Mouse (Mus musculus) thymus, adult 2 months (tissue): Measurements from ENCODE around the gene Rex1bd. TPM values are rescaled to one million over a fixed set of nuclear protein-coding genes. Genes with fewer than 3 reads are reported as not detected.

Experiments used
- DNase-seq: peaks from one replicate; pipeline ENCODE4 v3.0.0; 2021
- H3K27ac ChIP-seq: fragments of 200-500 bp; 2 replicates; pipeline ENCODE4 v1.5.1; 2012; ENCODE audit warnings: low read length, control low read depth; ENCODE audit not compliant: control insufficient read depth, insufficient read depth
- H3K27me3 ChIP-seq: fragments of 200-500 bp; 2 replicates; pipeline ENCODE4 v1.6.1; 2012; ENCODE audit warnings: mild to moderate bottlenecking, low read length, moderate library complexity, mixed read lengths; ENCODE audit not compliant: control insufficient read depth, insufficient read depth
- H3K36me3 ChIP-seq: fragments of 200-500 bp; 2 replicates; pipeline ENCODE4 v1.6.1; 2012; ENCODE audit warnings: mild to moderate bottlenecking, low read length, moderate library complexity; ENCODE audit not compliant: control insufficient read depth, insufficient read depth
- H3K4me1 ChIP-seq: fragments of 200-500 bp; replicated peaks from 2 replicates; pipeline ENCODE4 v1.6.1; 2012; ENCODE audit warnings: low read length; ENCODE audit not compliant: control insufficient read depth, insufficient read depth
- H3K4me3 ChIP-seq: fragments of 200-500 bp; 2 replicates; pipeline ENCODE4 v1.5.1; 2012; ENCODE audit warnings: mild to moderate bottlenecking, low read length, control low read depth, moderate library complexity; ENCODE audit not compliant: control insufficient read depth, insufficient read depth
- CTCF ChIP-seq: fragments of 200-500 bp; IDR thresholded peaks from 2 replicates; pipeline ENCODE4 v1.5.1; 2012; ENCODE audit warnings: mild to moderate bottlenecking, control low read depth, low read length, moderate library complexity, borderline replicate concordance; ENCODE audit not compliant: control insufficient read depth, poor library complexity, insufficient read depth; ENCODE audit errors: extremely low read depth
- POLR2A ChIP-seq: fragments of 200-500 bp; IDR thresholded peaks from 2 replicates; pipeline ENCODE4 v1.6.1; 2012; ENCODE audit warnings: mild to moderate bottlenecking, low read length, control low read depth, moderate library complexity; ENCODE audit not compliant: control insufficient read depth, poor library complexity, insufficient read depth; ENCODE audit errors: extremely low read depth
- WGBS: fragments of 180-500 bp; shearing (Covaris S2); methylation state at CpG from one replicate; pipeline ENCODE4 v1.1.7; 2018; 5-methylcytosine and 5-hydroxymethylcytosine counted together
- polyA plus RNA-seq: library from polyadenylated mRNA; depleted of rRNA; stranded (reverse); fragments of >200 nt; gene quantifications from 2 replicates; pipeline ENCODE4 v1.2.3, GENCODE M21; 2012; rRNA removed

Rex1bd gene
- polyA plus RNA-seq, 1 experiment = 227 TPM

DNA sequence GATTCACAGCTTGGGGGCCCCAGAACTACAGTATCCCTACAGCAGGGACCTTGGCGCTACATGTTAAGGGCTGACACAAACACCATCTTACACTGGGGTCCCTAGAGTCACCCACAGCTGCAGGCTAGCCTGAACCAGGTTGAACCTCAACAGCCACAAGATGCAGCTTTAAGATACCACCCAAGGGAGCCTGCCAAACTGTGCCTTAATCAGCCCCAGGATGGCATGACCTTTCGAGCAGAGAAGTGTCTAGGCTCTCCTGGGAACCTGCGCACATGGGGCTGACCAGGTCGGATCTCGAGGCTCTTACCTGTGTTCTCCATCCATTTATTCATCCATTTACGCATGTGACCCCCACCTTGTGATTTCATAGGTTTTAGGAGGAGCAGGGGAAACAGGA, 48.7 kb downstream of the Rex1bd start:
- no peak overlapping the region for H3K4me3 ChIP-seq
- DNase-seq = no peak
- no peaks in the 10 kb centered on the region for H3K4me1 ChIP-seq
- 86% methylated on average over 6 of the region's 6 CpGs for WGBS
- no peaks in the 10 kb centered on the region for H3K36me3 ChIP-seq
- no peaks in the 10 kb centered on the region for H3K27me3 ChIP-seq
- H3K27ac ChIP-seq = no peak overlapping the region
- no peak for TF ChIP-seq POLR2A
- TF ChIP-seq CTCF = no peak

- H3K27ac ChIP-seq = no peak overlapping the region
- TF ChIP-seq CTCF (no peak), POLR2A (no peak)
- H3K36me3 ChIP-seq = no peaks in the 10 kb centered on the region
- no peaks in the 10 kb centered on the region for H3K27me3 ChIP-seq
- 96% methylated on average over 1 of the region's 1 CpGs for WGBS
- DNase-seq = no peak
- no peak overlapping the region for H3K4me3 ChIP-seq
- no peaks in the 10 kb centered on the region for H3K4me1 ChIP-seq
These were observed 49.6 kb downstream of the Rex1bd start for GRCm38 (mm10) chr8:70456996-70457395.

Other genes with a start within 250 kb of the Rex1bd start
- gene Homer3, start 223.9 kb downstream of the Rex1bd start, polyA plus RNA-seq = 60.6 and 67.6 TPM in 2 replicates
- gene Ddx49, start 204.3 kb downstream of the Rex1bd start, polyA plus RNA-seq = 72.1 and 75.4 TPM in 2 replicates
- 397 and 454 TPM in 2 replicates for gene Cope, start 204.2 kb downstream of the Rex1bd start, polyA plus RNA-seq
- gene Cers1, start 191.0 kb downstream of the Rex1bd start, polyA plus RNA-seq = 0.13 and 0.61 TPM in 2 replicates
- 0.13 and 0.23 TPM in 2 replicates for gene Gdf1, start 176.9 kb downstream of the Rex1bd start, polyA plus RNA-seq
- gene Upf1, start 153.5 kb downstream of the Rex1bd start, polyA plus RNA-seq = 76.0 and 104 TPM in 2 replicates
- 4.1 and 4.7 TPM in 2 replicates for gene Comp, start 133.2 kb downstream of the Rex1bd start, polyA plus RNA-seq
- 43.9 and 49.0 TPM in 2 replicates for gene Crtc1, start 67.2 kb downstream of the Rex1bd start, polyA plus RNA-seq
- 43.1 and 44.6 TPM in 2 replicates for gene Klhl26, start 29.8 kb downstream of the Rex1bd start, polyA plus RNA-seq
- gene Tmem59l, start 19.4 kb downstream of the Rex1bd start, polyA plus RNA-seq = 0.39 and 0.73 TPM in 2 replicates
- 0.59 and 0.70 TPM in 2 replicates for gene Crlf1, start 13.6 kb downstream of the Rex1bd start, polyA plus RNA-seq
- gene Uba52, start 4.0 kb upstream of the Rex1bd start, polyA plus RNA-seq = 731 and 765 TPM in 2 replicates
- 613 and 640 TPM in 2 replicates for gene Fkbp8, start 21.0 kb upstream of the Rex1bd start, polyA plus RNA-seq
- gene Kxd1, start 21.2 kb upstream of the Rex1bd start, polyA plus RNA-seq = 72.7 and 86.7 TPM in 2 replicates
- 40.2 and 42.6 TPM in 2 replicates for gene Ell, start 32.7 kb upstream of the Rex1bd start, polyA plus RNA-seq
- gene Isyna1, start 87.6 kb upstream of the Rex1bd start, polyA plus RNA-seq = 185 and 201 TPM in 2 replicates
- gene Ssbp4, start 102.1 kb upstream of the Rex1bd start, polyA plus RNA-seq = 392 and 506 TPM in 2 replicates
- 15.3 and 18.5 TPM in 2 replicates for gene Lrrc25, start 109.4 kb upstream of the Rex1bd start, polyA plus RNA-seq
- gene Gdf15, start 125.7 kb upstream of the Rex1bd start, polyA plus RNA-seq = 6.7 and 7.5 TPM in 2 replicates
- 40.7 and 41.9 TPM in 2 replicates for gene Pgpep1, start 153.6 kb upstream of the Rex1bd start, polyA plus RNA-seq
- 192 and 199 TPM in 2 replicates for gene Lsm4, start 166.5 kb upstream of the Rex1bd start, polyA plus RNA-seq
- gene Jund, start 192.2 kb upstream of the Rex1bd start, polyA plus RNA-seq = 540 and 792 TPM in 2 replicates
- 0.19 and 0.28 TPM in 2 replicates for gene Iqcn, start 196.7 kb upstream of the Rex1bd start, polyA plus RNA-seq
- gene Gm3336, start 211.8 kb upstream of the Rex1bd start, polyA plus RNA-seq = 0.48 and 0.50 TPM in 2 replicates
- gene Pde4c, start 217.0 kb upstream of the Rex1bd start, polyA plus RNA-seq = 4.9 and 6.2 TPM in 2 replicates
- gene Rab3a, start 247.9 kb upstream of the Rex1bd start, polyA plus RNA-seq = 17.8 and 20.8 TPM in 2 replicates